Mouse (Mus musculus) testis, adult 2 months (tissue): ENCODE measurements around the gene Olfr1247.

Experiments used
- CTCF ChIP-seq: fragments of 200-500 bp; IDR thresholded peaks from 2 replicates; pipeline ENCODE4 v1.5.1; 2012; ENCODE audit warnings: low read depth, mild to moderate bottlenecking, inconsistent platforms, low read length, moderate library complexity; ENCODE audit not compliant: control insufficient read depth, insufficient read depth, insufficient replicate concordance
- POLR2A ChIP-seq: fragments of 200-500 bp; IDR thresholded peaks from 2 replicates; pipeline ENCODE4 v1.6.1; 2012; ENCODE audit warnings: low read depth, mild to moderate bottlenecking, inconsistent platforms, low read length, moderate library complexity; ENCODE audit not compliant: control insufficient read depth

DNA sequence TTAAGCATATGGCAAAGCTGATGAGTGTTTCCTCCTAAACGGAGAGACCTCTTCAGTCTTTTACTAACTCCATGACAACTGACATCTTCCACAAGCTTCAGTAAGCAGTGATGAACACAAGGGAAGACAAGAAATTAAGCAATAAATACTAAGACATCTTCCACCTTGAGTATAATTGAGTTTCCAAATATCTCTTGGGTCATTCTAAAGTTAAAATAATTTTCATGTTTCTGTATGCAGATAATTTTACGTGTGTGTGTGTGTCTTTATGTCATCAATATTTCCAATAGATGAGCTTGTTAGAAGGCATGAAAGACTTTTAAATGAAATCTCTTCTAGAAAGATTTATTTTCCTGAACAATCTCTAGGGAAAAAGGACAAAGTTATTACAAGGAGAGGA, 20.9 kb downstream of the Olfr1247 start, which contains the start of gene Olfr1246:
- no peak for TF ChIP-seq CTCF
- TF ChIP-seq POLR2A = no peak
